Mouse (Mus musculus): ENCODE results near the gene Shroom4.

DNA sequence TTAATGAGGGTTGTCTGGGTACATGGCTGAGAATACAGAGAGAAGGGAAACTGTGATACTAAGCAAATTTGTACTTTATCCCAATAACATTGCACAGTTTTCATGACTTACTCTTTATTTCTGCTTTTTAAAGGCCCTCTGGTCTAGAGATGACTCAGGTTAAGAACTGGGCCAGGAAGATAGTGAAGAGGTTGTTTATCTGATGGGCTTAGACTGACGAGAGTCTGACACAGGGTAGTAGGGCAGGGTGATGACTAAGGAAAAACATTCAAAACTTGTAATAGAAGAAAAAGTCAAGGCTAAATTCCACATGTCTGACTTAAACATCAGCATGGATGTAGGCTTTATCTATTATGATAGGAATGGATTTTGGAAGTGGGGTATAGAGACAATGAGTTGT, 30.8 kb upstream of the Shroom4 start:
- no peak for TF ChIP-seq GATA1 (IDR thresholded peaks at IDR 0.05; ENCODE audit: low read length)
- TF ChIP-seq TAL1 (IDR thresholded peaks at IDR 0.05; ENCODE audit: low read length), result no peak

Data from erythroblast, embryonic 14.5 days (primary cell).